Mouse (Mus musculus) duodenum, adult 2 months (tissue): ENCODE measurements around the gene Slc44a4. TPM values are rescaled to one million over a fixed set of nuclear protein-coding genes. Genes with fewer than 3 reads are reported as not detected.

Experiments used
- polyA plus RNA-seq: library from polyadenylated mRNA; depleted of rRNA; stranded (reverse); fragments of >200 nt; gene quantifications from 2 replicates; pipeline ENCODE4 v1.2.3, GENCODE M21; 2012; ENCODE audit warnings: low replicate concordance; rRNA removed

Gene Slc44a4
- 74.7 and 81.1 TPM in 2 replicates for polyA plus RNA-seq

GRCm38 (mm10) chr17:34913930-34914665 lies at the start of gene Slc44a4:
Slc44a4 (plus strand) TSS chr17:34914466.

GRCm38 (mm10) chr17:34879336-34879879 lies 34.9 kb upstream of the Slc44a4 start, which contains the start of gene Zbtb12:
Zbtb12 (plus strand) TSS chr17:34879483.

GRCm38 (mm10) chr17:34881683-34882310 lies 32.5 kb upstream of the Slc44a4 start, which contains the start of gene Gm20547:
Gm20547 (minus strand) TSS chr17:34882042.

GRCm38 (mm10) chr17:34898160-34898586 lies 16.1 kb upstream of the Slc44a4 start, which contains the start of the genes C2 and Ehmt2:
C2 (minus strand) TSS chr17:34898265.
Ehmt2 (plus strand) TSS chr17:34898469.

GRCm38 (mm10) chr17:34931061-34931734 lies 16.9 kb downstream of the Slc44a4 start, which contains the start of gene Neu1:
Neu1 (plus strand) TSS chr17:34931253.

GRCm38 (mm10) chr17:34959130-34959778 lies 45.0 kb downstream of the Slc44a4 start, which contains the start of gene Hspa1b:
Hspa1b (minus strand) TSS chr17:34959238.

GRCm38 (mm10) chr17:34969822-34970221 lies 55.6 kb downstream of the Slc44a4 start, which contains the start of gene Gm20481:
Gm20481 (plus strand) TSS chr17:34969912.

GRCm38 (mm10) chr17:34972069-34972749 lies 57.9 kb downstream of the Slc44a4 start, which contains the start of the genes Hspa1a and Hspa1l:
Hspa1a (minus strand) TSS chr17:34972156.
Hspa1l (plus strand) TSS chr17:34972703.

Other genes starting within 250 kb of the Slc44a4 start
- gene Tnxb, start 243.9 kb upstream of the Slc44a4 start, polyA plus RNA-seq = 10.1 and 15.3 TPM in 2 replicates
- 13.4 and 20.2 TPM in 2 replicates for gene C4b, start 170.6 kb upstream of the Slc44a4 start, polyA plus RNA-seq
- 4.3 and 8.4 TPM in 2 replicates for gene Cyp21a1, start 109.9 kb upstream of the Slc44a4 start, polyA plus RNA-seq
- gene Stk19, start 77.5 kb upstream of the Slc44a4 start, polyA plus RNA-seq = 55.2 and 59.8 TPM in 2 replicates
- gene Dxo, start 77.4 kb upstream of the Slc44a4 start, polyA plus RNA-seq = 63.9 and 83.5 TPM in 2 replicates
- gene Skiv2l, start 64.3 kb upstream of the Slc44a4 start, polyA plus RNA-seq = 66.9 and 74.8 TPM in 2 replicates
- gene Nelfe, start 64.1 kb upstream of the Slc44a4 start, polyA plus RNA-seq = 14.9 and 36.1 TPM in 2 replicates
- gene Cfb, start 51.9 kb upstream of the Slc44a4 start, polyA plus RNA-seq = 16.5 and 49.9 TPM in 2 replicates
- gene Zbtb12, start 35.0 kb upstream of the Slc44a4 start, polyA plus RNA-seq = 6.2 and 6.7 TPM in 2 replicates
- not detected in 2 replicates for gene Gm20547, start 32.4 kb upstream of the Slc44a4 start, polyA plus RNA-seq
- gene C2, start 16.2 kb upstream of the Slc44a4 start, polyA plus RNA-seq = 5.1 and 6.8 TPM in 2 replicates
- 206 and 215 TPM in 2 replicates for gene Ehmt2, start 16.0 kb upstream of the Slc44a4 start, polyA plus RNA-seq
- gene Neu1, start 16.8 kb downstream of the Slc44a4 start, polyA plus RNA-seq = 40.9 and 52.9 TPM in 2 replicates
- 5.4 and 9.5 TPM in 2 replicates for gene Hspa1b, start 44.8 kb downstream of the Slc44a4 start, polyA plus RNA-seq
- gene Gm20481, start 55.4 kb downstream of the Slc44a4 start, polyA plus RNA-seq = not detected in 2 replicates
- 4.9 and 6.7 TPM in 2 replicates for gene Hspa1a, start 57.7 kb downstream of the Slc44a4 start, polyA plus RNA-seq
- 0.15 and 0.22 TPM in 2 replicates for gene Hspa1l, start 58.2 kb downstream of the Slc44a4 start, polyA plus RNA-seq
- 88.2 and 110 TPM in 2 replicates for gene Lsm2, start 67.4 kb downstream of the Slc44a4 start, polyA plus RNA-seq
- 142 and 150 TPM in 2 replicates for gene Vars, start 86.5 kb downstream of the Slc44a4 start, polyA plus RNA-seq
- 1.6 and 2.0 TPM in 2 replicates for gene Vwa7, start 102.1 kb downstream of the Slc44a4 start, polyA plus RNA-seq
- 0.41 and 0.69 TPM in 2 replicates for gene Sapcd1, start 113.5 kb downstream of the Slc44a4 start, polyA plus RNA-seq
- gene Msh5, start 132.3 kb downstream of the Slc44a4 start, polyA plus RNA-seq = 2.0 and 5.6 TPM in 2 replicates
- 133 and 202 TPM in 2 replicates for gene Clic1, start 135.5 kb downstream of the Slc44a4 start, polyA plus RNA-seq
- gene Ddah2, start 144.6 kb downstream of the Slc44a4 start, polyA plus RNA-seq = 13.4 and 17.5 TPM in 2 replicates
- gene Ly6g6c, start 150.9 kb downstream of the Slc44a4 start, polyA plus RNA-seq = 0.85 and 7.5 TPM in 2 replicates
- gene Mpig6b, start 151.7 kb downstream of the Slc44a4 start, polyA plus RNA-seq = 0.18 and 0.55 TPM in 2 replicates
- 0.15 and 29.8 TPM in 2 replicates for gene Ly6g6e, start 162.4 kb downstream of the Slc44a4 start, polyA plus RNA-seq
- gene Ly6g6d, start 163.6 kb downstream of the Slc44a4 start, polyA plus RNA-seq = 5.8 and 13.6 TPM in 2 replicates
- 3.3 and 4.6 TPM in 2 replicates for gene Ly6g6f, start 171.1 kb downstream of the Slc44a4 start, polyA plus RNA-seq
- gene Abhd16a, start 174.8 kb downstream of the Slc44a4 start, polyA plus RNA-seq = 135 and 240 TPM in 2 replicates
- not detected in 2 replicates for gene Ly6g5c, start 193.8 kb downstream of the Slc44a4 start, polyA plus RNA-seq
- gene Ly6g5b, start 201.0 kb downstream of the Slc44a4 start, polyA plus RNA-seq = 1.7 TPM in 2 replicates
- gene Gpank1, start 207.0 kb downstream of the Slc44a4 start, polyA plus RNA-seq = 15.1 and 26.1 TPM in 2 replicates
- gene Csnk2b, start 207.6 kb downstream of the Slc44a4 start, polyA plus RNA-seq = 334 and 557 TPM in 2 replicates
- 21.5 and 30.6 TPM in 2 replicates for gene D17H6S53E, start 211.9 kb downstream of the Slc44a4 start, polyA plus RNA-seq
- gene Apom, start 217.6 kb downstream of the Slc44a4 start, polyA plus RNA-seq = 0.25 TPM in 2 replicates
- 179 and 180 TPM in 2 replicates for gene Bag6, start 220.7 kb downstream of the Slc44a4 start, polyA plus RNA-seq